Mouse (Mus musculus) lung, embryonic 16.5 days (tissue): ENCODE data around the gene Six1. TPM values are rescaled to one million over a fixed set of nuclear protein-coding genes. Genes with fewer than 3 reads are reported as not detected.
A peak's percentile ranks its signal among the peaks of the same experiment; 100 is the strongest.

Experiments
- ATAC-seq: fragments of 200-750 bp; cut with Nextera tagmentation; 2 replicates; pipeline ENCODE4 v1.8.0; 2017; ENCODE audit warnings: low read depth, mild to moderate bottlenecking, moderate library complexity
- H3K27ac ChIP-seq: fragments of 300-500 bp; sonication (generic); 2 replicates; pipeline ENCODE4 v1.5.1; 2014; ENCODE audit warnings: mild to moderate bottlenecking, control low read depth, low read length
- H3K27me3 ChIP-seq: fragments of 300-500 bp; sonication (generic); 2 replicates; pipeline ENCODE4 v1.6.1; 2014; ENCODE audit warnings: low read depth, low read length, mixed read lengths; ENCODE audit not compliant: control insufficient read depth, insufficient read depth
- H3K36me3 ChIP-seq: fragments of 300-500 bp; sonication (generic); 2 replicates; pipeline ENCODE4 v1.6.1; 2014; ENCODE audit warnings: low read length; ENCODE audit not compliant: control insufficient read depth, insufficient read depth
- H3K4me1 ChIP-seq: fragments of 300-500 bp; sonication (generic); replicated peaks from 2 replicates; pipeline ENCODE4 v1.6.1; 2014; ENCODE audit warnings: low read length, mixed read lengths; ENCODE audit not compliant: control insufficient read depth, insufficient read depth
- H3K4me2 ChIP-seq: fragments of 300-500 bp; sonication (generic); 2 replicates; pipeline ENCODE4 v1.6.1; 2014; ENCODE audit warnings: low read depth, low read length, control low read depth
- H3K4me3 ChIP-seq: fragments of 300-500 bp; sonication (generic); 2 replicates; pipeline ENCODE4 v1.5.1; 2014; ENCODE audit warnings: mild to moderate bottlenecking, low read length, control low read depth
- H3K9ac ChIP-seq: fragments of 300-500 bp; sonication (generic); 2 replicates; pipeline ENCODE4 v1.6.1; 2014; ENCODE audit warnings: low read length, control low read depth
- H3K9me3 ChIP-seq: fragments of 300-500 bp; sonication (generic); 2 replicates; pipeline ENCODE4 v1.6.1; 2016; ENCODE audit warnings: low read length; ENCODE audit not compliant: control insufficient read depth
- WGBS: fragments of 180-500 bp; shearing (Covaris S2); extraction: QIAGEN DNeasy Blood & Tissue Kit; methylation state at CpG from one replicate; pipeline ENCODE4 v1.1.7; 2014; 5-methylcytosine and 5-hydroxymethylcytosine counted together
- polyA plus RNA-seq: library from polyadenylated mRNA; unstranded; fragments of >200 nt; fragmentation: Nextera tagmentation; extraction: Ambion mirVana; gene quantifications from 2 replicates; pipeline ENCODE4 v1.2.1, GENCODE M21; 2015

Gene Six1
- polyA plus RNA-seq, 1 experiment from 2014 or later = 1.3 TPM

DNA sequence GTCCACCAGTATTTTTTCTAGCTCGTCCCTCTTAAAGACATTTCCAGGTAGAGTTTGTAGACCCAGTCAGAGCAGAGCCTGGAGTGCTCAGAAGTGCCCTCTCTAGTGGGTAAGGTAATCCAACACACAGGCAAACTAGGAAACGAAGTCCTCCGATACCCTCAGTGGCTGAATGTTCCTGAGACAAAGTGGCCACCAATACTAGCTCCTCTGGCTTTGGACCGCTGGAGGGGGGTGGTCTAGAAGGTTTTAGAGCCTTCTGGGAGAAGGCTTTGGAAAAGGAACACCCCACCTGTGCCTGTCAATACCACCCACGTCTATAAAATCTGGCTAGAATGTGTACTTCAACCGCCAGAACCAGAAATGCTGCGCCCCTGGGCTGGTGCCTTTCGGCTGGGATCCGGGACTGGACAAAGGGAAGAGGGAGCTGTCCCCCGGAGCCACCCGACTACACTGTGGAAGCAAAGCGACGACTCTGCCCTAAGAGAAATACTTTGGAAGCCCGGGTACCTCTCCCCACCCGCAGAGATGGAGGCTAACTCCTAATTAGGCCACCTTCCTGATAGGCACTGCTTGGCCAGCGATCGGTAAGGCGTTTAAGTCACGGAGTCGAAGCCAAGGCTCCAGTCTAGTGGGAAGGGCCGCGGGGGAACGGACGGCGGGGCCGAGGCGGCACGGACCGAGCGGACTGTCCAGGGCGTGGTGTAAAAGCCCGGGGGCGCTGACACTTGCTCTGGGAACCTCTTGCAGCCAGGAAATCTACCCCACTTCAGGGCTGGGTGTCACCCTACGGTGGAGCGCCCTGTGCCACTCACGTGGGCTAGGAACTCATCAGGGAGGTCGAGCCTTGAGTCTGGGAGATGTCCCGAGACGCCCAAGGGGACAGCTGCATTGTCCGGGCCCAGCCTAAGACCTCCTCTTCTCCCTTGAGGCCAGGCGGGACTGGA, 14.4 kb downstream of the Six1 start:
- 3% methylated on average over 41 of the region's 41 CpGs for WGBS

DNA sequence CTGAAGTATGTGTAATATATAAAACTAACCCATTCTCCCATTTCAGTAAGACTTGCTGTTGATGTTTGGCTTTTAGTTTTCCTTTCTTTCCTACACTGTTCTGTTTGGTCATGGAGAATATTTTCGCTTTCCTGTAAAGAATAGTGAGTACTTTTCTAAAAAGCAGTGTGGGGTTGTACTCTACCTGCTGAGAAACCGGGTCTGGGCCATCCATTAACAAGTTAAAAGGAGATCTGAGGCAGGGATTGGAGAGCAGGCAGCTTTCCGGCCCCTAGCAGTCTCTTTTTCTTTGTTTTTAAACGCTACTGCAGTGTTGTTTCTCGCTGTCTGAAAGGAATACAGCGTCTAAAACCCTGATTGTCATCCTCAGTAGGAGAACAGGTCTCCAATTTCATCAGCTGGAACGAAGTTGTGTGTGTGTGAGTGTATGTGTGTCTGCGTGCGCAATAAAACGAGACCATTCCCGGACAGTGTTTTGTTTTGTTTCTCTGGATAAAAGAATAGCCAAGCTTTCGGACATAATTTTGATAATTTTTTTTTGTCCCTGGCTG, 15.2 kb downstream of the Six1 start:
- 7% methylated on average over 12 of the region's 12 CpGs for WGBS
- H3K9ac ChIP-seq = no peak overlapping the region
- H3K27ac ChIP-seq = no peak overlapping the region

More for the DNA sequence above, 14.4 kb downstream of the Six1 start:
- Histone ChIP-seq H3K27me3 (peaks cover 79% of the 10 kb centered on the region), H3K27ac (no peak overlapping the region), H3K4me1 (peaks cover 6% of the 10 kb centered on the region), H3K4me2 (no peak overlapping the region), H3K4me3 (no peak overlapping the region), H3K9me3 (no peaks in the 10 kb centered on the region), H3K9ac (no peak overlapping the region), H3K36me3 (no peaks in the 10 kb centered on the region)
- ATAC-seq = 0 out of 2 replicates have a peak, but pooled peaks have one; percentile 18

GRCm38 (mm10) chr12:73037385-73038160, 16.1 kb downstream of the Six1 start:
- ATAC-seq = no peak
- Histone ChIP-seq H3K4me1 (peaks cover 4% of the 10 kb centered on the region), H3K9ac (no peak overlapping the region), H3K4me2 (no peak overlapping the region), H3K36me3 (no peaks in the 10 kb centered on the region), H3K27ac (no peak overlapping the region), H3K9me3 (no peaks in the 10 kb centered on the region), H3K27me3 (peaks cover 77% of the 10 kb centered on the region), H3K4me3 (no peak overlapping the region)
- WGBS = 11% methylated on average over 7 of the region's 7 CpGs

More for the DNA sequence above, 15.2 kb downstream of the Six1 start:
- peaks cover 4% of the 10 kb centered on the region for H3K4me1 ChIP-seq
- no peak overlapping the region for H3K4me2 ChIP-seq
- H3K27me3 ChIP-seq = peaks cover 77% of the 10 kb centered on the region
- no peak for ATAC-seq
- no peaks in the 10 kb centered on the region for H3K36me3 ChIP-seq
- H3K4me3 ChIP-seq = no peak overlapping the region
- no peaks in the 10 kb centered on the region for H3K9me3 ChIP-seq

- 0 out of 2 replicates have a peak overlapping the region, but pooled peaks have one; percentile 5 for H3K9ac ChIP-seq
- 0 out of 2 replicates have a peak overlapping the region, but pooled peaks have one; percentile 18 for H3K4me3 ChIP-seq
- peaks cover 4% of the 10 kb centered on the region for H3K4me1 ChIP-seq
- H3K36me3 ChIP-seq = no peaks in the 10 kb centered on the region
- ATAC-seq = peak; percentile 31; the same call in 1 of the 2 replicates
- peak overlapping the region; percentile 42 for H3K4me2 ChIP-seq
- no peaks in the 10 kb centered on the region for H3K9me3 ChIP-seq
- WGBS = 7% methylated on average over 40 of the region's 43 CpGs
- peaks cover 65% of the 10 kb centered on the region for H3K27me3 ChIP-seq
- H3K27ac ChIP-seq = no peak overlapping the region
Measured at GRCm38 (mm10) chr12:73034901-73035895, 18.5 kb downstream of the Six1 start.

DNA sequence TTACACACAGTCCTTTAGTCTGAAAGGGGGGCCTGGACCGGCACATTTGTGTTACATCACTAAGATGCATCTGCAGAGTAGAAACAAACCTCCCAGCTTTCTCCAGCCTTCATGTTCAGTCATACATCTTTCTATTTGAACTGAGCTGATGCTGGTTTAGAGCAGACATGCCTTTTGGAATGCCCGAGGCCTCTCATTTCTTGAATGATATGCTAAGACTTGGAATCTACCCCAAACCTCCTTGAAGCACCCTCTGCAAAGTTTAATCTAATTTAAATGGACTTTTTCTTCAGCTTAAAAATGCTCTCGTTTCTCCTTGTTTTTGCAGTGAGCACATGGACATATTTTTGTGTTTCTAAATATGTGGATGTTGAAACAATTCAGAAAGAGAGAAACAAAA, 21.0 kb downstream of the Six1 start:
- Histone ChIP-seq H3K27me3 (peaks cover 42% of the 10 kb centered on the region), H3K36me3 (no peaks in the 10 kb centered on the region), H3K4me1 (peaks cover 4% of the 10 kb centered on the region), H3K27ac (no peak overlapping the region), H3K9ac (no peak overlapping the region), H3K9me3 (no peaks in the 10 kb centered on the region), H3K4me3 (no peak overlapping the region), H3K4me2 (no peak overlapping the region)
- no peak for ATAC-seq
- 64% methylated on average over 3 of the region's 3 CpGs for WGBS

DNA sequence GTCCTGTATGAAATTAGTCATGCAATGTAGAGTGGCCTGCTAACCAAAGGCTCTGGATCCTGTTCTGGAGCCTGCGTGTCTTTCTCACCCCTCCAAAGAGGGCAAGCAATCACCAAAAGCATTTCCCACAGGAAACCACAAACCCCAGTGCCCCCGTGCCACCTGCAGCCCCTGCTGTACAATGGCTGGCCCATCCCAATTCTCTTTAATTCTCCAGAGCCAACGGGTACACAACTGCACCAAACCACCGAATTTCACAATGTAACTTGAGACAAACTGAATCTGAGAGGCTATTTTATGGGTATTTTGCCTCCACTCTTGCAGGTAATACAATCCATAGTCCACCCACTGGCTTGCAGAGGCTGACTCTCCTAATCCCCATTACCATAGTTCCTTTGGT, 22.4 kb downstream of the Six1 start:
- Histone ChIP-seq H3K9me3 (no peaks in the 10 kb centered on the region), H3K27ac (no peak overlapping the region), H3K36me3 (no peaks in the 10 kb centered on the region), H3K4me2 (no peak overlapping the region), H3K9ac (no peak overlapping the region), H3K27me3 (peaks cover 34% of the 10 kb centered on the region), H3K4me3 (no peak overlapping the region), H3K4me1 (peaks cover 4% of the 10 kb centered on the region)
- ATAC-seq = no peak
- 60% methylated on average over 4 of the region's 4 CpGs for WGBS

DNA sequence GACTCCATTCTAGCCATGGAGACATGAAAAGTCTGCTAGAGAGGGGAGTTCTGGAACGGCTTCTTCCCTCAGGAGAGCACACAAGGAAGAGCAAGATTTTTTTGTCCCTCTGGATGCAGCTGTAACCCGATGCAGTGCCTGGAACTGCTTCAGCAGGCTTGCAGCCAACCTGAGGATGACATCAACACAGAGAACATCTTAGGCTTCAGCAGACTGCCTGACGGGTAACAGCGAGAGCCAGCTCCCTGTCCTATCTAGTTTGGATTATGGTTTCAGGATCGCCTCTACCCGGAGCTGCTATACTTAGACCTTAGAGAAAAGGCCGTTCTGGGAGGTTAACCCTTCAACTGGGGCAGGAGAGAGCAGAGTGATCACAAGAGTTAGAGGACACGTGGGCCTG, 28.2 kb downstream of the Six1 start:
- ATAC-seq = peak; percentile 74
- Histone ChIP-seq H3K9me3 (no peaks in the 10 kb centered on the region), H3K27me3 (no peaks in the 10 kb centered on the region), H3K4me1 (no peaks in the 10 kb centered on the region), H3K36me3 (no peaks in the 10 kb centered on the region), H3K4me2 (no peak overlapping the region), H3K9ac (no peak overlapping the region), H3K27ac (no peak overlapping the region), H3K4me3 (no peak overlapping the region)
- 52% methylated on average over 8 of the region's 8 CpGs for WGBS

DNA sequence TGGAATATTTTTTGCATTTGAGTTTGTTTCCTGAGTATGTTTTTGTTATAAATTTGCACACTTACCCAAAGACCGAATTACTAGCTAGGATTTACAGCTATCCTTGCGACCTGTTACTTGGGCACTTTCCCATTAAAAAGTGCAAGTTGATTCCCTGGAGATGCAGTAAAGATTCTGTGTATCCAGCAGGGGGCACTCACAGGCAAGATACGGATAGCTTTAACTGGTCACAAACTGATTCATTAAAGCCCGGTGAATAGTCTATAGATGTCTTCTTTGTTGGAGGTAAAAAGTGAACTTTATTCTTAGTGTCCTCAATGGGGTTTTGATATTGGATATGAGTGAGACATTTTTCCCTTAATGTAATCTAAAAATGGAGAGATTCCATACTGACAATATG, 32.7 kb downstream of the Six1 start:
- H3K27ac ChIP-seq = no peak overlapping the region
- H3K4me2 ChIP-seq = no peak overlapping the region
- H3K9me3 ChIP-seq = no peaks in the 10 kb centered on the region
- H3K36me3 ChIP-seq = no peaks in the 10 kb centered on the region
- H3K4me3 ChIP-seq = no peak overlapping the region
- WGBS = 5% methylated on average over 4 of the region's 4 CpGs
- ATAC-seq = no peak
- no peaks in the 10 kb centered on the region for H3K4me1 ChIP-seq
- H3K27me3 ChIP-seq = no peaks in the 10 kb centered on the region; the same call in 1 of the 2 replicates
- no peak overlapping the region for H3K9ac ChIP-seq
